Mouse (Mus musculus) frontal cortex, postnatal 10 days (tissue): ENCODE results near the gene Frs2.

ENCODE experiments used
- DNase-seq, 2 experiments: peaks; one replicate each; pipeline ENCODE4 v3.0.0; 2022; ENCODE audit warnings: low spot score in 2 of 2, mixed read lengths in 1 of 2

The Frs2 gene

GRCm38 (mm10) chr10:117103854-117104598, 44.3 kb downstream of the Frs2 start:
- DNase-seq, result no peak

- DNase-seq, result no peak
Observed at GRCm38 (mm10) chr10:117100175-117100574, 48.2 kb downstream of the Frs2 start.

GRCm38 (mm10) chr10:117097116-117097698, 51.1 kb downstream of the Frs2 start:
- DNase-seq, result no peak

GRCm38 (mm10) chr10:117096096-117096495, 52.2 kb downstream of the Frs2 start:
- no peak for DNase-seq

- peak; percentile 29 to 61 for DNase-seq
Observed at GRCm38 (mm10) chr10:117094504-117095329, 53.6 kb downstream of the Frs2 start.

- DNase-seq, result no peak
Observed at GRCm38 (mm10) chr10:117089628-117090027, 58.7 kb downstream of the Frs2 start.

GRCm38 (mm10) chr10:117081914-117082359, 66.4 kb downstream of the Frs2 start:
- DNase-seq, result no peak

- no peak for DNase-seq
Observed at GRCm38 (mm10) chr10:117081326-117081725, 67.0 kb downstream of the Frs2 start.

GRCm38 (mm10) chr10:117078284-117078683, 70.0 kb downstream of the Frs2 start:
- no peak for DNase-seq

- DNase-seq, result no peak
Observed at GRCm38 (mm10) chr10:117073176-117073575, 75.2 kb downstream of the Frs2 start.

- DNase-seq, result no peak
Observed at GRCm38 (mm10) chr10:117072191-117072888, 76.0 kb downstream of the Frs2 start.

GRCm38 (mm10) chr10:117069109-117069508, 79.2 kb downstream of the Frs2 start:
- DNase-seq, result no peak

- no peak for DNase-seq
Observed at GRCm38 (mm10) chr10:117064076-117064475, 84.3 kb downstream of the Frs2 start.

- peak; percentile 82 to 90 for DNase-seq
Observed at GRCm38 (mm10) chr10:117063254-117064021, 84.9 kb downstream of the Frs2 start, which contains the start of gene Cct2. Gene Cct2 (minus strand): TSS chr10:117063814.

- DNase-seq, result no peak
Observed at GRCm38 (mm10) chr10:117062894-117063253, 85.5 kb downstream of the Frs2 start.

- DNase-seq, result no peak
Observed at GRCm38 (mm10) chr10:117055668-117056067, 92.7 kb downstream of the Frs2 start.

- DNase-seq, result no peak
Observed at GRCm38 (mm10) chr10:117049961-117050597, 98.3 kb downstream of the Frs2 start.

GRCm38 (mm10) chr10:117049253-117049652, 99.1 kb downstream of the Frs2 start:
- DNase-seq, result no peak

- DNase-seq, result no peak
Observed at GRCm38 (mm10) chr10:117045175-117046056, 102.9 kb downstream of the Frs2 start, which contains the start of gene Lrrc10. Gene Lrrc10 (plus strand): TSS chr10:117045341.
